Mouse (Mus musculus): Measurements from ENCODE around the gene Serpina3g.

Serpina3g gene

GRCm38 (mm10) chr12:104283380-104283779 lies 47.3 kb downstream of the Serpina3g start:
- DNase-seq (ENCODE audit: low spot score): no peak

GRCm38 (mm10) chr12:104288336-104288735 lies 52.3 kb downstream of the Serpina3g start:
- DNase-seq (ENCODE audit: low spot score): no peak

GRCm38 (mm10) chr12:104289872-104290271 lies 53.8 kb downstream of the Serpina3g start:
- no peak for DNase-seq (ENCODE audit: low spot score)

Measured in MN1 (cell line).